Mouse (Mus musculus) hindbrain, embryonic 14.5 days (tissue): ENCODE data around the gene Spp2. TPM values are rescaled to one million over a fixed set of nuclear protein-coding genes. Genes with fewer than 3 reads are reported as not detected.
A peak's percentile ranks its signal among the peaks of the same experiment; 100 is the strongest.

Experiments
- ATAC-seq: fragments of 200-750 bp; cut with Nextera tagmentation; 2 replicates; pipeline ENCODE4 v1.8.0; 2017; ENCODE audit warnings: moderate number of reproducible peaks, mild to moderate bottlenecking, moderate TSS enrichment, moderate library complexity; ENCODE audit not compliant: low FRiP score
- DNase-seq: peaks from one replicate; pipeline ENCODE4 v3.0.0-alpha.2; 2015; ENCODE audit warnings: low spot score
- H3K27ac ChIP-seq: fragments of 300-500 bp; sonication (generic); 2 replicates; pipeline ENCODE4 v1.5.1; 2014; ENCODE audit warnings: mild to moderate bottlenecking, moderate library complexity
- H3K27me3 ChIP-seq: fragments of 300-500 bp; sonication (generic); 2 replicates; pipeline ENCODE4 v1.6.1; 2014; ENCODE audit warnings: mild to moderate bottlenecking, low read length, mixed read lengths; ENCODE audit not compliant: control insufficient read depth, insufficient read depth
- H3K36me3 ChIP-seq: fragments of 300-500 bp; sonication (generic); replicated peaks from 2 replicates; pipeline ENCODE4 v1.6.1; 2014; ENCODE audit not compliant: control insufficient read depth, insufficient read depth
- H3K4me1 ChIP-seq: fragments of 300-500 bp; sonication (generic); replicated peaks from 2 replicates; pipeline ENCODE4 v1.6.1; 2014; ENCODE audit warnings: antibody characterized with exemption, low read length, mixed read lengths; ENCODE audit not compliant: control insufficient read depth, insufficient read depth
- H3K4me2 ChIP-seq: fragments of 300-500 bp; sonication (generic); replicated peaks from 2 replicates; pipeline ENCODE4 v1.6.1; 2014; ENCODE audit warnings: mild to moderate bottlenecking, moderate library complexity
- H3K4me3 ChIP-seq: fragments of 300-500 bp; sonication (generic); replicated peaks from 2 replicates; pipeline ENCODE4 v1.5.1; 2014; ENCODE audit warnings: mild to moderate bottlenecking, low read length
- H3K9ac ChIP-seq: fragments of 300-500 bp; sonication (generic); 2 replicates; pipeline ENCODE4 v1.6.1; 2014
- H3K9me3 ChIP-seq: fragments of 300-500 bp; sonication (generic); 2 replicates; pipeline ENCODE4 v1.6.1; 2016; ENCODE audit warnings: low read length; ENCODE audit not compliant: control insufficient read depth
- WGBS: fragments of 180-500 bp; shearing (Covaris S2); extraction: QIAGEN DNeasy Blood & Tissue Kit; methylation state at CpG from one replicate; pipeline ENCODE4 v1.1.7; 2014; 5-methylcytosine and 5-hydroxymethylcytosine counted together
- polyA plus RNA-seq: library from polyadenylated mRNA; unstranded; fragments of >200 nt; fragmentation: Nextera tagmentation; extraction: Ambion mirVana; gene quantifications from 2 replicates; pipeline ENCODE4 v1.2.1, GENCODE M21; 2014

Spp2 gene
- polyA plus RNA-seq, 1 experiment from 2014 or later = 0.64 TPM

- H3K27ac ChIP-seq = no peak overlapping the region
- no peaks in the 10 kb centered on the region for H3K36me3 ChIP-seq
- H3K9ac ChIP-seq = no peak overlapping the region
- no peak overlapping the region for H3K4me3 ChIP-seq
- H3K4me1 ChIP-seq = no peaks in the 10 kb centered on the region; the same call in 1 of the 2 replicates
- H3K27me3 ChIP-seq = no peaks in the 10 kb centered on the region
- no peaks in the 10 kb centered on the region for H3K9me3 ChIP-seq
- no peak for DNase-seq
- no peak for ATAC-seq
- 33% methylated on average over 1 of the region's 1 CpGs for WGBS
- no peak overlapping the region for H3K4me2 ChIP-seq
These were observed 54.3 kb downstream of the Spp2 start for GRCm38 (mm10) chr1:88461096-88461495.

GRCm38 (mm10) chr1:88462484-88462883 lies 55.7 kb downstream of the Spp2 start:
- H3K36me3 ChIP-seq = no peaks in the 10 kb centered on the region
- H3K9ac ChIP-seq = no peak overlapping the region
- H3K27me3 ChIP-seq = no peaks in the 10 kb centered on the region
- ATAC-seq = no peak
- H3K9me3 ChIP-seq = no peaks in the 10 kb centered on the region
- 42% methylated on average over 6 of the region's 6 CpGs for WGBS
- H3K4me3 ChIP-seq = no peak overlapping the region
- no peaks in the 10 kb centered on the region for H3K4me1 ChIP-seq
- no peak overlapping the region for H3K27ac ChIP-seq
- no peak overlapping the region for H3K4me2 ChIP-seq
- no peak for DNase-seq

GRCm38 (mm10) chr1:88463241-88463640 lies 56.5 kb downstream of the Spp2 start:
- Histone ChIP-seq H3K4me2 (no peak overlapping the region), H3K4me1 (no peaks in the 10 kb centered on the region), H3K27me3 (no peaks in the 10 kb centered on the region), H3K9ac (no peak overlapping the region), H3K9me3 (no peaks in the 10 kb centered on the region), H3K4me3 (no peak overlapping the region), H3K36me3 (no peaks in the 10 kb centered on the region), H3K27ac (no peak overlapping the region)
- no peak for DNase-seq
- ATAC-seq = no peak
- WGBS = 93% methylated on average over 3 of the region's 3 CpGs

- Histone ChIP-seq H3K27ac (no peak overlapping the region), H3K27me3 (no peaks in the 10 kb centered on the region), H3K4me1 (no peaks in the 10 kb centered on the region), H3K9ac (no peak overlapping the region), H3K4me2 (no peak overlapping the region), H3K4me3 (no peak overlapping the region), H3K36me3 (no peaks in the 10 kb centered on the region), H3K9me3 (no peaks in the 10 kb centered on the region)
- 84% methylated on average over 6 of the region's 6 CpGs for WGBS
- DNase-seq = no peak
- ATAC-seq = no peak
These were observed 57.5 kb downstream of the Spp2 start for GRCm38 (mm10) chr1:88464109-88464905.

- Histone ChIP-seq H3K9me3 (no peaks in the 10 kb centered on the region), H3K4me1 (no peaks in the 10 kb centered on the region), H3K9ac (no peak overlapping the region), H3K36me3 (no peaks in the 10 kb centered on the region), H3K4me2 (no peak overlapping the region), H3K4me3 (no peak overlapping the region), H3K27ac (no peak overlapping the region), H3K27me3 (no peaks in the 10 kb centered on the region)
- ATAC-seq (0 out of 2 replicates have a peak, but pooled peaks have one; percentile 24), DNase-seq (no peak)
- WGBS = 76% methylated on average over 4 of the region's 4 CpGs
These were observed 59.0 kb downstream of the Spp2 start for GRCm38 (mm10) chr1:88465722-88466121.

GRCm38 (mm10) chr1:88466325-88467064 lies 59.7 kb downstream of the Spp2 start:
- no peaks in the 10 kb centered on the region for H3K27me3 ChIP-seq
- H3K4me1 ChIP-seq = no peaks in the 10 kb centered on the region
- no peak for DNase-seq
- H3K9ac ChIP-seq = no peak overlapping the region
- WGBS = 70% methylated on average over 8 of the region's 8 CpGs
- H3K9me3 ChIP-seq = no peaks in the 10 kb centered on the region
- ATAC-seq = no peak
- no peak overlapping the region for H3K4me2 ChIP-seq
- H3K27ac ChIP-seq = no peak overlapping the region
- H3K4me3 ChIP-seq = no peak overlapping the region
- no peaks in the 10 kb centered on the region for H3K36me3 ChIP-seq

- DNase-seq = no peak
- Histone ChIP-seq H3K36me3 (no peaks in the 10 kb centered on the region), H3K27ac (no peak overlapping the region), H3K4me1 (no peaks in the 10 kb centered on the region), H3K9ac (no peak overlapping the region), H3K4me2 (no peak overlapping the region), H3K27me3 (no peaks in the 10 kb centered on the region), H3K9me3 (no peaks in the 10 kb centered on the region), H3K4me3 (no peak overlapping the region)
- WGBS = 80% methylated on average over 5 of the region's 5 CpGs
- ATAC-seq = no peak
These were observed 61.1 kb downstream of the Spp2 start for GRCm38 (mm10) chr1:88467866-88468265.

GRCm38 (mm10) chr1:88468335-88468734 lies 61.6 kb downstream of the Spp2 start:
- no peak overlapping the region for H3K27ac ChIP-seq
- no peak for DNase-seq
- 96% methylated on average over 2 of the region's 2 CpGs for WGBS
- no peaks in the 10 kb centered on the region for H3K9me3 ChIP-seq
- no peaks in the 10 kb centered on the region for H3K4me1 ChIP-seq
- no peaks in the 10 kb centered on the region for H3K27me3 ChIP-seq
- no peak for ATAC-seq
- H3K9ac ChIP-seq = no peak overlapping the region
- no peak overlapping the region for H3K4me2 ChIP-seq
- no peaks in the 10 kb centered on the region for H3K36me3 ChIP-seq
- no peak overlapping the region for H3K4me3 ChIP-seq

GRCm38 (mm10) chr1:88469746-88470145 lies 63.0 kb downstream of the Spp2 start:
- no peak overlapping the region for H3K27ac ChIP-seq
- WGBS = 94% methylated on average over 4 of the region's 4 CpGs

More at GRCm38 (mm10) chr1:88469746-88470145, 63.0 kb downstream of the Spp2 start:
- no peak for DNase-seq
- H3K27me3 ChIP-seq = no peaks in the 10 kb centered on the region
- no peaks in the 10 kb centered on the region for H3K9me3 ChIP-seq
- H3K4me3 ChIP-seq = no peak overlapping the region
- no peaks in the 10 kb centered on the region for H3K4me1 ChIP-seq
- no peak overlapping the region for H3K4me2 ChIP-seq
- H3K36me3 ChIP-seq = no peaks in the 10 kb centered on the region
- ATAC-seq = no peak
- no peak overlapping the region for H3K9ac ChIP-seq
